Mouse (Mus musculus): ENCODE measurements around the gene Kif6.

DNA sequence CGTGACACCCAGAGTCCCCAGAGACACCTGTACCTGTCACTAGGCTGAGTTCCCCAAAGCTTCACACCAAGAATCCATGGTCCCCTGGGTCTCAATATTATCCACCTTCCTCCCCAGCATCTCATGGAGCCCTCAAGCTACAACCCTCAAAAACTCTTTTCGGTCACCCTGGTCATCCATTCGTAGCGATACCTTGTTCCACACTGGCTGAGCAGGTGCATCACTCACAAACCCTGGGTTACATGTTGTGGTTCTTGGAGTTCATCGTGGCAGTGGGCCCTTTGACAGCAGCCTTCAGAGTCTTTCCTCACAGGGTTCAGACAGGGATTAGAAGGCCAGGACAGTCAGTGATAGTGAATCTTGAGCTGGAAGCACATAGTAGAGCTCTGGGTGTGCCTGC is 176.6 kb downstream of the Kif6 start:
- no peak for TF ChIP-seq CTCF (IDR thresholded peaks at IDR 0.05; ENCODE audit: low read depth, low read length)
- no peak for TF ChIP-seq POLR2A (IDR thresholded peaks at IDR 0.05; ENCODE audit: borderline replicate concordance, low read depth, low read length)

Data from bone marrow macrophage, adult 2 months (primary cell).